Mouse (Mus musculus): ENCODE measurements around the gene Ugt1a6a.
"Not testable (repeated sequence)": the region's sequence is repeated elsewhere in the genome, so short reads cannot be mapped to it uniquely, and the experiment has no call there.

Gene Ugt1a6a

DNA sequence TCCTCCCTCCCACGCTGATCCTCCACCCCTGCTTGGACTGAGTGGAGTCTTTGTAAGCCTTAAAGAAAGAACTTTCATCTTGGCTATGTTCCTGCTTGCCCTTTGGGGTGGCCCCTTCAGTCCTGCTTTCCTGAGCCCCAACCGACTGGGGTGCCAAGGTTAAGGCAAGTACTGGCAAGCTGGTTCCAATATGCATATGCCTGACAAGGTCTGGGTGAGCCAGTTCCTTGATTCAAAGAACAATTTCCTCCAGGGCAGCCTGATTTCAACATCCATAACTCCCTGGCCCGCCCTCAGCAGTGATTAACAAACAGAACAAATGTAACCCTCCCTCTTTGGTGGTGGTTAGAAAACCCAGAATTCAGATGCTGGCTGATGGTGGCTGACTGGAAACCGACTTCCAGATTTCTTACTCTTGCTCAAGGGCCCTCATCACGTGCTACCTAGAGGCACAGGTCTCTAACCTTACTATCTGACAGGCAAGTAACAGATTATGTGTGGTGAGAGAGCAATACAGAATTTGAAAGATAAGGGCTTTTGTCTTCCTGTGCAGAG lies at the start of gene Ugt1a6a:
Gene Ugt1a6a, plus strand, starts transcription at position 353 of the 555 bp plus-strand sequence.
- DNase-seq = not testable (repeated sequence)

DNA sequence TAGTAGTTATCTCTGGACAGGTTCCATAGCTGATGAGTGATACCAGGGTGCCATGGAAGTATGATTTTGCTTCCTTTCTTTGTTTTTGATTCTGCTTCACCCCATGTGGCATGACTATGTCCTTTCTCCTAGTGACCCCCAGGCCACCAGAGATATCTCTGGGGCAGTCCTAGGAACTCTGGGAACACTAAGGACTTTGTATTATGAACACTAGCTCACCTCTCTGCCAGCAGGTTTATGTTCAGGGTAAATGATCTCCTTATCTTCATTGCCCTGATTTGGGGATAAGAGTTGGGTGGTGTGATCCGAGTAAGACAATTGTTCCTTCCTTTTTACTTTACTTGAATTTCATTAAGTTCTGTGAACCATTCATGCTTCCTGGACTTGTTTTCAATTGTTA lies 48.5 kb upstream of the Ugt1a6a start:
- no peak for DNase-seq

DNA sequence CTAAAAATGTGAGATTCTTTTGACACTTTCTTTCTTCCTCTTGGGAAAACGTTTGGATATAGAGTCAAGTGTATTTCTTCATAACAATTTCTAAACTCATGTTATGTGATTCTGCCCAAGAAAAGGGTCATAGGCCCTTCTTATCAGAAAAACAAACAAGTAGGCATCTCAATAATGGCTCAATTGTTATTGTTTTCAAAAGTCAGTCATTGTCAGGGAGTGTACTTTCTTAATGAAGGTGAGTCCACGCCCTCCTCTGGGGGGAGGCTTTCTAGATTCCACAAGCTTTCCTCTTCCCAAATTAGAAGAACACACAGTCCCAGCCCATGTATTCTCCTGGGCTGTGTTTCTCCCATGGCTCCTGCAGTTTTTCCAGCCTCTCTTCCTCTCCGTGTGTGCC lies 47.1 kb upstream of the Ugt1a6a start, which contains the start of gene Ugt1a8:
Gene Ugt1a8, plus strand, starts transcription at position 301 of the 400 bp plus-strand sequence.
- DNase-seq = no peak

DNA sequence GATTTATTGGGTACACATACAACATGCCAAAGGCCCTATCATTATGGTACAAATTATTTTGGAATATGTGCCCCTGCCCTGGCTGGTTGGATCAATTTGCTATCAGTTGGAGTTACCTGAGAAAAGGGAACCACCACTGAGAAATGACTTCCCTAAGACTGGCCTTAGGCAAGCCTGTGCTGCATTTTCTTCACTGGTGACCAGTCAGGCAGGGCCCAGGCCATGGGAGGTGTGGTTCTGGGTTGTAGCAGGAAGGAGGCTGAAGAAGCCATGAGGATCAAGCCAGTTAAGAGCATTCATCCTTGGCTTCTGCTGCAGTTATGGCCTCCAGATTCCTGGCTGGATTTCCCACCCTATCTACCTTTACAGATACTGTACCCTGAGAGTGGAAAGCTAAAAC lies 42.3 kb upstream of the Ugt1a6a start:
- DNase-seq = no peak

DNA sequence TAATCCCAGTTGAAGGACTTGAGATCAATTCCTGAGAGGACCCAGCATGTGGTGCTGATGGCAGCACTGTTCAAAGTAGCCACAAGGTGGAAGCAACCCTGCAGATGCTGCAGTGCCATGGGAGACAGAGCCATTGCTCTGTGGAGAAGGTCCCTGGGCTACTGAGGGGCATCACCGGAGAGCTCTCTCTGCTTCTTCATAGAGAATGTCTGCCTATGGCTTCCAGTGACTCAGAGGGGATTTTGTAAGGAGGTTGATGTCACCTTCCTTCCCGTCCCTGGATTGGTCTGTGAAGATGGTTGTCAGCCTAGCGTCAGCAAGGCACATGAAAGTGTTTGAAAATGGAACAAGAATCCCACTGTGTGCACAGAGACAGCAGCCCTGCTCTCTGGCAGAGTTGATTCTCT lies 40.3 kb upstream of the Ugt1a6a start:
- DNase-seq = not testable (repeated sequence)

DNA sequence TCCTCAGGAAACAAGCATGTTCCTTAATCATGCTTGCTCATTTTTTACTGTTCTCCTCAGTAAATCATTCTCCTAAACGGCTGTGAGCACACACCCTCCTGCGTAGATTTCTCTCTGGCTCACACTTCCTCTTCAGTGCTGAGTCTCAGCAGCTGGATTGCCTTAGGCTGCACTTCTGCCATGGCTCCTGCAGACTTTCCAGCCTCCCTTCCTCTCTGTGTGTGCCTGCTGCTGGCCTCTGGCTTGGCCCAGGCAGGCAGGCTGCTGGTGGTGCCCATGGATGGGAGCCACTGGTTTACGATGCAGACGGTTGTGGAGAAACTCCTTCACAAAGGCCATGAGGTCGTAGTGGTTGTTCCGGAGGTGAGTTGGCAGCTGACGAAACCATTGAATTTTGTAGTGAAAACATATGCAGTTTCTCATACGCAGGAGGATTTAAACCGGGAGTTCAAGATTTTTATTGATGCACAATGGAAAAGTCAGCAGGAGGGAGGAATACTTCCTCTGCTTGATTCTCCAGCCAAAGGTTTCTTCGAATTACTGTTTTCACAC lies 39.6 kb upstream of the Ugt1a6a start, which contains the start of gene Ugt1a7c:
Gene Ugt1a7c, plus strand, starts transcription at position 122 of the 552 bp plus-strand sequence.
- peak; percentile 6 for DNase-seq

DNA sequence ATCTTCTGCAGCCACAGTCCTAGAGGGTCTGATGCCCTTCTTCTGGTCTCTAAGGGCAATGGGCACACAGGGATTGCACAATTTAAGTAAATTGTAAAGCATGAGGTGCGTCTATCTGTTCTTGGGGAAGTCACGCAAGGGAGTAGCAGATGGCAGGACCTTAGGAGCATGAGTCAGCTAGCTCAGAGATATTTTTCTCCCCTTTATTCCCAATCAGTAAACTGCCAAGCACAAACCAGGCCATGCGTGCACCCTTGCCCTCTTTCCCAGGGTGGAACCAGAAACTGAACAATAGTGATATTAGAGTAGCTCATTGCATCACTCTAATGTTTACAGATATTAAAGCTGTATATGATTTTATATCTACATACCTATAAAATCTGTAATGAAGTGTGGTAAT lies 36.1 kb upstream of the Ugt1a6a start:
- not testable (repeated sequence) for DNase-seq

DNA sequence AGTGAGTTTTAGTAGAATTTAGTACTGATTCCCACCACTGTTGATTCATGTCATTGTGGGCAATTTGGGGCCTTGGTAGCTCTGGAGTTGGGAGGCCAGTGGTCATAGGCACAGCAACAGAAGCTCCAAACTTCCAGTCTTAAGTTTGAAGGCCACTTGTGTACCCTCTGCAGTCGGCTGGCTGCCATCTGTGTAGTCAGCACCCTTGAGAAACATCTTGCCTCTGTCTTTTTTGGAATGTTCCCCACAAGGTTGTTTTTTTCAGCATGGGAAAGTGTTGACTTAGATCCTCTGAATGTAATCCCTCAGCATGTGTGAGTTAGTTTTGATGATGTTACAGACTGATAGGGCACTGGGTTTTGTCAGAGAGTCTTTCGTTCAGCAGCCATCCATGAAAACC lies 34.9 kb upstream of the Ugt1a6a start:
- not testable (repeated sequence) for DNase-seq

DNA sequence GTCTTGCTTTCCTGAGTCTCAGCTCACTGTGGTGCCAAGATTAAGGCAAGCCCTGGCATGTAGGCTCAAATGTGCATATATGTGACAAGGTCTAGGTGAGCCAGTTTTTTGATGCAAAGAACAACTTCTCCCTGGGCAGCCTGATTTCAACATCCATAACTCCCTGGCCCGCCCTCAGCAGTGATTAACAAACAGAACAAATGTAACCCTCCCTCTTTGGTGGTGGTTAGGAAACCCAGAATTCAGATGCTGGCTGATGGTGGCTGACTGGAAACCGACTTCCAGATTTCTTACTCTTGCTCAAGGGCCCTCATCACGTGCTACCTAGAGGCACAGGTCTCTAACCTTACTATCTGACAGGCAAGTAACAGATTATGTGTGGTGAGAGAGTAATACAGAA lies 31.6 kb upstream of the Ugt1a6a start, which contains the start of gene Ugt1a6b:
Gene Ugt1a6b, plus strand, starts transcription at position 234 of the 400 bp plus-strand sequence.
- DNase-seq = not testable (repeated sequence)

DNA sequence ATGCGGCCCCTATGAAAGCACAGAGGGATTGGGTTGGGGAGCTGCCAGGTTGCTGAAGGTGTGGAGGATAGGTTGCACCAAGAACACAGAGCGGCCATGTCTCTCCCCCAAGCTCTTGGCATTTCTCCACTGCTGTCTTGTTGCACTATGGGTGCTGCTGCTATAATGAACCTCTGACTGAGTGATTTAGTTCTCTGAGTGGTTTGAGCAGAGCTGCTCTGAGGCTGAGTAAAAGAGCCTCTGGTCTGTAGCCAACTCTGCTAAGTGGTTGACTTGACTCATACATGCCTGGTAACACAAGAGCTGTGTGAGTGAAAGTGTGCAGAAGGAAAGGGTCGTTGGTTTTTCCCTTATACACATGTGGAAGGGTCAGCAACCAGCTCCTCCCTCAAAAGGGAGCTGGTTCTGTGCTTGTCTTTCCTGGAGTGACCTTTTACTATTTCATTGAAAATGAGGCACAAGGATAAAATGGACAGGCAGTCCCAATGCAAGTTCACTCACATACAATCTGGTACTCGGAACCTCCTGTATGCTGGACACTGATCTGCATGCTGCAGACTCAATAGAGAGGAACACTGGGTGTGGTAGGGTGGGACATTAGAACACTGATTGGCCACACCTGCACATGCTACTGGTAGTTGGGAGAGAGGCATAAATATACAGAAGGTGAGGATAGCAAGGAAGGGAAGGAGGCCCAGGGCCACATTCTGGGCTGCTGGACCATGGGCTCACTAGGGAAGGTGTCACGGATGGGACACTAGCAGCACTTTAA lies 30.7 kb upstream of the Ugt1a6a start:
- DNase-seq = not testable (repeated sequence)

DNA sequence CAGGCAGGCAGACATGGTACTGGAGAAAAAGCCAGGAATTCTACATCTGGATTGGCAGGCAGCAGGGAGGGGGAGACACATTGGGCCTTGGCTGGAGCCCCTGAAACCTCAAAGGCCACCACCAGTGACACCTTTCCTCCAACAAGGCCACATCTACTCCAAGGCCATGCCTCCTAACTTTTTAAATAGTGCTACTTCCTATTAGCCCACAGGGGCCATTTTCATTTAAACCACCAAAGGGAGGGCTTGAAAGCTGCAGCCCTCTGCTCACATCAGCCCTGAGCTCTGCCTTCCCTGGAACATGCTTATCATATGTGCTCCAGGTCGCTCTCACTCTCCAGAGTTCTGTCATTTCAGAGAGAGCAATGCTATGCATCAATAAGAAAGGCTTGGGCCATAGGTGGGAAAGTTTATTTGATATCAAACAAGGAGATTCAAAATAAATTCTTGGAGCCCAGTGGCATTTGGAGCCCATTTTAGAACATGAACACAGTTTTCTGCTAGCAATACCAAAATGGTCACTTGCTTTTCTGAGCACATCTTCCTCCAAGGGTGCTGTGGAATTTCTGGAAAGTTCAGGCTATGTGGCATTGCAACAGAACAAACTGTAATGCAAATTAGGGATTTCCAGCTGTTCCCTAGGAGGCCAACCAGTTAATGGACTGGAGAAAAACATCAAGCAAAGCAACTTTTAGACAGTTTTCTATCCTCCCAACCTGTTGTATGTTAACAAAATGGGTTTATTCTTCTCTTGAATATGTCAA lies 29.8 kb upstream of the Ugt1a6a start:
- no peak for DNase-seq

DNA sequence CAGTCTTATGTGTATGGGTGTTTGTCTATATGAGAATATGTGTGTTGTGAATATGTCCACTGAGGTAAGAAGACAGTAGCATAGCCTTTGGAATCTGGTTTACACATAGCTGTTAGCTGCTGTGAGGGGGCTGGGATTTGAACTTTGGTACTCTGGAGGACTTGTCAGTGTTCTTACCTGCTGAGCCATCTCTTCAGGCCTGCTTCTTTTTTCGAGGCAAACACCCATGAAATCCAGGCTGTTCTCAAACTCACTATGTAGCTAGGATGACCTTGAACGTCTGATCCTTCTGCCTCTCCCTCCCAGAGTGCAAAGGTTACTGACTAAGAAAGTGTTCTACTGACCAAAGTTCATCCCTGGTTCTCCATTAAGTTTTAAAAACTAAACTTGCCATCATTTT lies 29.0 kb upstream of the Ugt1a6a start:
- no peak for DNase-seq

DNA sequence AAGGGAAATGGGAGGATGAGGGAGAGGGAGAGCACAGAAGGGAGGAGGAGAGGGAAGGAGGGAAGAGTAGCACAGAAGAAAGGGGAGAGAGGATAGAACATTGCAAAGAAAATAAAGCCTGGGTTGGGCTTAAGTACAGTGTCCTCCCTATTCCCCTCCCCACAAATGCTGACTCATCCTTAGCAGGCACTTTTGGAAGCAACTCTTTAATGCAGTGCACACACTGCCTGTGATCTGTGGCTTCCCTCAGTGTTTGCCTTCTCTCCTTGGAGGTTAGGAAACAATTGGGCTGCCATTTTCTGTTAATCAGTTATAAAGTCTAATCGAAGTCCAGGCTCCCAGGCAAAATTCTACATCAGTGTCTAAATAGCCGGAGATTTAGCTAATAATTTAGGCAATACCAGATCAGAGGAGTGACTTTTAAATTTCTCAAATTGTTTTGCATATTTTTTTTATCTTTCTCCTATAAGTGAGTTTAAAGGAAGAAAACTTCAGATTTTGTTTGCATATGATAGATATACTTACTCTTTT lies 25.5 kb upstream of the Ugt1a6a start:
- not testable (repeated sequence) for DNase-seq

DNA sequence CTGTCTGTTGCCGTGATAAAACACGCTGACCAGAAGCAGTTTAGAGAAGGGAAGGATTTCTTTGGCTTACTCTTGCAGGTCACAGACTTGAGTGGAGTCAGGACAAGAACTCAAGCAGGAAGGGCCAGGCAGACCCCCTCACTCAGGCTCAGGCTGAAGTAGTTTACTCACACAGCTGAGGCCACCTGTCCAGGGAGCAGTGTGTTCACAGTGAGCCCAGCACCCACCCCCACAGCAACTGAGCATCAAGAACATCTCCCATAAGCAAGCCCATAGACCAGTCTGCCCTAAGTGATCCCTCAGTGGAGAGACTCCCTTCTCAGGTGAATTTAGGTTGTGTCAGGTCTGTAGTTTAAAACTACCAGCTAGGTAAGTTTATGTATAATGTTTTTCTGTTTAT lies 25.0 kb upstream of the Ugt1a6a start:
- DNase-seq = not testable (repeated sequence)

DNA sequence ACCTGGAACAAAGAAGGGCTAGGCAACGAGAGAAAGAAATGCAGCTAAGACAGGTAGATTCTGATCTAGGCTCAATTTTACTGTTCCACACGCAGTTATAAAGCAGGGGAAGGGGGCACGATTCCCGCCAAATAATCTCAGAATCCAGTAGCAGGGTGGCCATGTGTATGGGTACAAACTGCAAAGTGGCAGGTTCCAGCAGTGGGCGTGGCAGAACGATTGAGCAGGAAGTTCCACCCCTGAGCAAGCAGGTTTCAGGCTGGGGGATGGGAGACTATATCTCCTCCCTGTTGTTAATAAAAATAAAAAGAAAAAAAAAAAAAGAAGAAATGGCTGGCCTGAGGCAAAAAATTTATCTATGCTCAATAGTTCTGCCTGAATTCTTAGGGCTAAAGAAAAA lies 21.8 kb upstream of the Ugt1a6a start:
- not testable (repeated sequence) for DNase-seq

DNA sequence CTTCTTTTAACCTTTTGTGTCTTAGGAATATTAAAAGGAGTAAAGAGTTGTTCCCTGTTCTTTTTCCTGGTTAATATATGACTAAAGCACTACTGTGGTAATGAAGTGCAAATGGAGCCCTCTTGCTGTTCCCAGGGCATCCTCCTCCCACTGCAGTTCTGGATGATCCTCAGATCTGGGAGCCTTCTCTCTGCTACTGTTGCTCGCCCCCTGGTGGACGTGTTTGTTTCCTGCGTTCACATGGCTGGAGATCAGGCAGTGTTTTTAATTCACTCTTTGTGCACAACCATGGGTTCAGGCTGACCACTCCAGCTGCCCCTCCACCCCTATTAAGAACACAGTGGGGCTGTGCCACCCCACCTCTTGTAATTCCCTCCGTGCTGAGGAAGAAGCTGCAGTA lies 14.1 kb upstream of the Ugt1a6a start:
- DNase-seq = not testable (repeated sequence)

DNA sequence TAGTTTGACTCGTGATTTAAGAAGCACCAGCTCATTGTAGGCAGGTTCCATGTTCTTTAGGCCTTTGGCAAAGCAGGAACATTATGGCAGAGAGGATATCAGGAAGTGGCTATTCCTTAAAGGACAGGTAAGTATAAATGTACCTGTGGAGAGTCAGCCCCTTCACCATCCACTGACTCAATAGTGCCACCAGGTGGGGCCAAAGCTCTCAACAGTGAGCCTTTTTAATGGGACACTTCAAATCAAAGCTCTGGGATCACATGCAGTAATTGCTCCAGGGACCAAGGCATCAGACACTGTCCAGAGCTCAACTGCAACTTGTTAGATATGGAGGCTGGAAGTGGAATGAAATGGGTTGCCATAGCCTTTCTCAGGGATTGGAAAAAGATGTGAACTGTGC lies 13.1 kb upstream of the Ugt1a6a start:
- not testable (repeated sequence) for DNase-seq

DNA sequence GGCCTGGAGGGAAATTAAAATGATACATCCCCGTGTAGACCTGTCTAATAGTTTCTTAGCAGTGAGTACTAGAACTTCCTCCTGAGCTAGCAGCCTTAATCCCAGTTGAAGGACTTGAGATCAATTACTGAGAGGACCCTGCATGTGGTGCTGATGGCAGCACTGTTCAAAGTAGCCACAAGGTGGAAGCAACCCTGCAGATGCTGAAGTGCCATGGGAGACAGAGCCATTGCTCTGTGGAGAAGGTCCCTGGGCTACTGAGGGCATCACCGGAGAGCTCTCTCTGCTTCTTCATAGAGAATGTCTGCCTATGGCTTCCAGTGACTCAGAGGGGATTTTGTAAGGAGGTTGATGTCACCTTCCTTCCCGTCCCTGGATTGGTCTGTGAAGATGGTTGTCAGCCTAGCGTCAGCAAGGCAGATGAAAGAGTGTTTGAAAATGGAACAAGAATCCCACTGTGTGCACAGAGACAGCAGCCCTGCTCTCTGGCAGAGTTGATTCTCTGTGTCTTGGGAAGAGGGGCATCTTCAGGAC lies 8.7 kb upstream of the Ugt1a6a start:
- not testable (repeated sequence) for DNase-seq

DNA sequence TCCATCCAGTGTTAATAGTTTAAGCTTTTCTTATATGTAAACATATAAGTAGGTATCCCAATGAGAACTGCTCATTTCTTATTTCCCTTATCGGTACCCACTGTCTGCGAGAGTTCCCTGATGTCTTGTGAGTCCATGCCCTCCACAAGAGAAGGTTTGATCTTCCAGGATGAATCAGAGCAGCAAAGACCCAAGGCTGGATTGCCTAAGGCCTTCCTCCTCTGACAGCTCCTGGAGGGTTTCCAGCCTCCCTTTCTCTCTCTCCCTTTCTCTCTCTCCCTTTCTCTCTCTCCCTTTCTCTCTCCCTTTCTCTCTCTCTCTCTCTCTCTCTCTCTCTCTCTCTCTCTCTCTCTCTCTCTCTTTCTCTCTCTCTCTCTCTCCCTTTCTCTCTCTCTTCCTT lies 5.5 kb upstream of the Ugt1a6a start:
- DNase-seq = not testable (repeated sequence)

DNA sequence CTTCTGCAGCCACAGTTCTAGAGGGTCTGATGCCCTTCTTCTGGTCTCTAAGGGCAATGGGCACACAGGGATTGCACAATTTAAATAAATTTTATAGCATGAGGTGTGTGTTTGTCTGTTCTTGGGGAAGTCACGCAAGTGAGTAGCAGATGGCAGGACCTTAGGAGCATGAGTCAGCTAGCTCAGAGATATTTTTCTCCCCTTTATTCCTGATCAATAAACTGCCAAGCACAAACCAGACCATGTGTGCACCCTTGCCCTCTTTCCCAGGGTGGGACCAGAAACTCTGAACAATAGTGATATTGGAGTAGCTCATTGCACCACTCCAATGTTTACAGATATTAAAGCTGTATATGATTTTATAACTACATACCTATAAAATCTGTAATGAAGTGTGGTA lies 4.4 kb upstream of the Ugt1a6a start:
- not testable (repeated sequence) for DNase-seq

DNA sequence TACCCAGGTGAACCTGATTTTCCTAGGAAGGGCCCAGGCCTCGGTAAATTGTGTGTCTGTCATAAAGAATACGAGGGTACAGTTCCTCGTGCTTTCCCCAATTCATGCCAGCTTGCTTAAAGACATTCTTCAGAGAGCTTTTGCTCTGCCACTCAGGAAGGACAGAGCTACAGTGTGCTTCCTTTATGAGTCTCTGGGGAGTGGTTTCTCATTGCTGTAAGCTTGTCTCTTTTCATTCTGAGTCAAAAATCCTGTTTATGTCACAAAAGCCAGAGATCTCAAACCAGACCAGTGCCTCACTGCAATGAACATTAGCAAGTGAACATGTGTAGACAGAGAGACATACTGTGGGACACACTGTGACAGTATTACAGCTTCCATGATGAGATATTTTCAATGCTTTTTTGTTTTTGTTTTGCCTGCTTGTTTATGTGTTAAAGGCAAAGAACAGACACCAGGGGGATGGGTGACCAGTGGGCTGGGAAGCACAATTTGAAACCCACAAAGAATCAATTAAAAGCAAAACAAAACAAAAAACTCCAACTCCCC lies 627 bp upstream of the Ugt1a6a start:
- no peak for DNase-seq

DNA sequence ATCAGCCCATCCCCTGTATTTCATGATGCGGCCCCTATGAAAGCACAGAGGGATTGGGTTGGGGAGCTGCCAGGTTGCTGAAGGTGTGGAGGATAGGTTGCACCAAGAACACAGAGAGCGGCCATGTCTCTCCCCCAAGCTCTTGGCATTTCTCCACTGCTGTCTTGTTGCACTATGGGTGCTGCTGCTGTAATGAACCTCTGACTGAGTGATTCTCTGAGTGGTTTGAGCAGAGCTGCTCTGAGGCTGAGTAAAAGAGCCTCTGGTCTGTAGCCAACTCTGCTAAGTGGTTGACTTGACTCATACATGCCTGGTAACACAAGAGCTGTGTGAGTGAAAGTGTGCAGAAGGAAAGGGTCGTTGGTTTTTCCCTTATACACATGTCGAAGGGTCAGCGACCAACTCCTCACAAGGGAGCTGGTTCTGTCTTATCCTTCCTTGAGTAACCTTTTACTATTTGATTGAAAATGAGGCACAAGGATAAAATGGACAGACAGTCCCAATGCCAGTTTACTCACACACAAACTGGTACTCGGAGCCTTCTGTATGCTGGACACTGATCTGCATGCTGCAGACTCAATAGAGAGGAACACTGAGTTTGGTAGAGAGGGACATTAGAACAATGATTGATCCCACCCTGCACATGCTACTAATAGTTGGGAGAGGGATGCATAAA lies 758 bp downstream of the Ugt1a6a start:
- DNase-seq = not testable (repeated sequence)

Data from right cerebral cortex, postnatal 14 days (tissue).